Mouse (Mus musculus) MEL (cell line): ENCODE results near the gene Col9a2. TPM values are rescaled to one million over a fixed set of nuclear protein-coding genes. Genes with fewer than 3 reads are reported as not detected.

Experiments
- DNase-seq: peaks from one replicate; pipeline ENCODE4 v3.0.0; 2011; ENCODE audit warnings: low read depth, low spot score
- H3K27ac ChIP-seq: 2 replicates; pipeline ENCODE4 v1.5.1; 2012; ENCODE audit warnings: low read depth, mild to moderate bottlenecking, control low read depth, low read length, moderate library complexity; ENCODE audit not compliant: control insufficient read depth
- H3K27me3 ChIP-seq, 2 experiments: fragments of 150-350 bp in 1 of 2; sonication (generic) in 1 of 2; 2 replicates each; pipeline ENCODE4 v1.6.1; 2012; ENCODE audit warnings: low read length in 2 of 2, mild to moderate bottlenecking in 2 of 2, improper control_type of control experiment in 1 of 2, moderate library complexity in 1 of 2; ENCODE audit not compliant: insufficient read depth in 2 of 2, control insufficient read depth in 1 of 2
- H3K36me3 ChIP-seq, 2 experiments: 2 replicates each; pipeline ENCODE4 v1.6.1; 2012 to 2014; ENCODE audit warnings: low read length in 2 of 2, improper control_type of control experiment in 1 of 2, inconsistent platforms in 1 of 2, mild to moderate bottlenecking in 1 of 2; ENCODE audit not compliant: insufficient read depth in 2 of 2, control insufficient read depth in 1 of 2
- H3K4me1 ChIP-seq, 2 experiments: fragments of 150-350 bp in 1 of 2; sonication (generic) in 1 of 2; 2 replicates each; pipeline ENCODE4 v1.6.1; 2012; ENCODE audit warnings: low read length in 2 of 2, improper control_type of control experiment in 1 of 2, mild to moderate bottlenecking in 1 of 2; ENCODE audit not compliant: insufficient read depth in 2 of 2, control insufficient read depth in 1 of 2
- H3K4me3 ChIP-seq, 2 experiments: fragments of 150-350 bp in 1 of 2; sonication (generic) in 1 of 2; 2 replicates each; pipeline ENCODE4 v1.5.1; 2012; ENCODE audit warnings: low read depth in 2 of 2, low read length in 2 of 2, mild to moderate bottlenecking in 2 of 2, moderate library complexity in 2 of 2, control low read depth in 1 of 2, improper control_type of control experiment in 1 of 2; ENCODE audit not compliant: control insufficient read depth in 1 of 2, insufficient read depth in 1 of 2
- H3K79me2 ChIP-seq: 2 replicates; pipeline ENCODE4 v1.6.1; 2012; ENCODE audit warnings: mild to moderate bottlenecking, low read length, moderate library complexity; ENCODE audit not compliant: control insufficient read depth, poor library complexity, insufficient read depth
- H3K9ac ChIP-seq: 2 replicates; pipeline ENCODE4 v1.6.1; 2012; ENCODE audit warnings: low read depth, mild to moderate bottlenecking, control low read depth, low read length, moderate library complexity; ENCODE audit not compliant: control insufficient read depth, poor library complexity, severe bottlenecking
- H3K9me3 ChIP-seq: fragments of 150-350 bp; sonication (generic); replicated peaks from 2 replicates; pipeline ENCODE4 v1.6.1; 2012; ENCODE audit warnings: mild to moderate bottlenecking, low read length, improper control_type of control experiment, moderate library complexity; ENCODE audit not compliant: insufficient read depth
- BHLHE40 ChIP-seq: IDR thresholded peaks from 2 replicates; pipeline ENCODE4 v1.6.1; 2012; ENCODE audit warnings: low read depth, mild to moderate bottlenecking, inconsistent platforms, low read length, improper control_type of control experiment, borderline replicate concordance
- CHD2 ChIP-seq: IDR thresholded peaks from 2 replicates; pipeline ENCODE4 v1.6.1; 2011; ENCODE audit warnings: low read length, improper control_type of control experiment
- CTCF ChIP-seq, 3 experiments: IDR thresholded peaks in 2 of 3; conservative IDR thresholded peaks in 1 of 3; 2 replicates each; pipeline ENCODE4 v1.5.1; 2011 to 2012; ENCODE audit warnings: low read length in 3 of 3, low read depth in 2 of 3, mild to moderate bottlenecking in 2 of 3, improper control_type of control experiment in 1 of 3, inconsistent platforms in 1 of 3, mixed read lengths in 1 of 3, moderate library complexity in 1 of 3; ENCODE audit not compliant: control insufficient read depth in 1 of 3, insufficient read depth in 1 of 3, poor library complexity in 1 of 3, severe bottlenecking in 1 of 3
- E2F4 ChIP-seq: IDR thresholded peaks from 2 replicates; pipeline ENCODE4 v1.6.1; 2011; ENCODE audit warnings: low read depth, low read length, improper control_type of control experiment, borderline replicate concordance
- EP300 ChIP-seq, 2 experiments: IDR thresholded peaks; 2 replicates each; pipeline ENCODE4 v1.6.1; 2011; ENCODE audit warnings: improper control_type of control experiment in 2 of 2, low read length in 2 of 2, low read depth in 1 of 2, mild to moderate bottlenecking in 1 of 2
- ETS1 ChIP-seq: IDR thresholded peaks from 2 replicates; pipeline ENCODE4 v1.6.1; 2012; ENCODE audit warnings: low read depth, mild to moderate bottlenecking, inconsistent platforms, low read length, improper control_type of control experiment, moderate library complexity
- GABPA ChIP-seq: IDR thresholded peaks from 2 replicates; pipeline ENCODE4 v1.6.1; 2012; ENCODE audit warnings: low read depth, mild to moderate bottlenecking, inconsistent platforms, low read length, improper control_type of control experiment, moderate library complexity
- GATA1 ChIP-seq: IDR thresholded peaks from 2 replicates; pipeline ENCODE4 v1.6.1; 2011; ENCODE audit warnings: low read depth, low read length, improper control_type of control experiment
- KAT2A ChIP-seq: conservative IDR thresholded peaks from 2 replicates; pipeline ENCODE4 v1.6.1; 2012; ENCODE audit warnings: low read depth, low read length, improper control_type of control experiment, inconsistent platforms
- MAFK ChIP-seq: IDR thresholded peaks from 2 replicates; pipeline ENCODE4 v1.6.1; 2011; ENCODE audit warnings: low read depth, mild to moderate bottlenecking, low read length, improper control_type of control experiment, borderline replicate concordance
- MAZ ChIP-seq: IDR thresholded peaks from 2 replicates; pipeline ENCODE4 v1.6.1; 2012; ENCODE audit warnings: low read depth, mild to moderate bottlenecking, inconsistent platforms, low read length, improper control_type of control experiment
- MXI1 ChIP-seq: IDR thresholded peaks from 2 replicates; pipeline ENCODE4 v1.6.1; 2011; ENCODE audit warnings: mild to moderate bottlenecking, low read depth, low read length, improper control_type of control experiment
- MYC ChIP-seq: IDR thresholded peaks from 2 replicates; pipeline ENCODE4 v1.6.1; 2011; ENCODE audit warnings: low read depth, mild to moderate bottlenecking, low read length, improper control_type of control experiment, moderate library complexity
- NELFE ChIP-seq: IDR thresholded peaks from 2 replicates; pipeline ENCODE4 v1.6.1; 2011; ENCODE audit warnings: low read depth, low read length, improper control_type of control experiment
- NRF1 ChIP-seq: IDR thresholded peaks from 2 replicates; pipeline ENCODE4 v1.6.1; 2014; ENCODE audit warnings: low read depth, mild to moderate bottlenecking, inconsistent platforms, low read length, improper control_type of control experiment, moderate library complexity; ENCODE audit not compliant: poor library complexity, insufficient read depth, severe bottlenecking
- POLR2A ChIP-seq, 2 experiments: IDR thresholded peaks; 2 replicates each; pipeline ENCODE4 v1.6.1; 2011 to 2012; ENCODE audit warnings: low read length in 2 of 2, mild to moderate bottlenecking in 2 of 2, control low read depth in 1 of 2, improper control_type of control experiment in 1 of 2, low read depth in 1 of 2, moderate library complexity in 1 of 2; ENCODE audit not compliant: control insufficient read depth in 1 of 2, insufficient read depth in 1 of 2, poor library complexity in 1 of 2
- POLR2AphosphoS2 ChIP-seq: IDR thresholded peaks from 2 replicates; pipeline ENCODE4 v1.6.1; 2011; ENCODE audit warnings: low read length, improper control_type of control experiment
- POLR2AphosphoS5 ChIP-seq: IDR thresholded peaks from 2 replicates; pipeline ENCODE4 v1.6.1; 2012; ENCODE audit warnings: low read depth, borderline replicate concordance, mild to moderate bottlenecking, inconsistent platforms, low read length, moderate library complexity, mixed read lengths
- RCOR1 ChIP-seq: IDR thresholded peaks from 2 replicates; pipeline ENCODE4 v1.6.1; 2012; ENCODE audit warnings: low read depth, mild to moderate bottlenecking, inconsistent platforms, low read length, improper control_type of control experiment
- SIN3A ChIP-seq: IDR thresholded peaks from 2 replicates; pipeline ENCODE4 v1.6.1; 2012; ENCODE audit warnings: low read length, improper control_type of control experiment, inconsistent platforms
- SMC3 ChIP-seq: IDR thresholded peaks from 2 replicates; pipeline ENCODE4 v1.6.1; 2011; ENCODE audit warnings: low read depth, low read length, improper control_type of control experiment
- TAL1 ChIP-seq: IDR thresholded peaks from 2 replicates; pipeline ENCODE4 v1.6.1; 2012; ENCODE audit warnings: mild to moderate bottlenecking, inconsistent platforms, low read length, moderate library complexity, mixed read lengths
- TCF12 ChIP-seq: IDR thresholded peaks from 2 replicates; pipeline ENCODE4 v1.6.1; 2014; ENCODE audit warnings: low read depth, mild to moderate bottlenecking, inconsistent platforms, low read length, improper control_type of control experiment, moderate library complexity
- UBTF ChIP-seq: IDR thresholded peaks from 2 replicates; pipeline ENCODE4 v1.6.1; 2012; ENCODE audit warnings: low read depth, mild to moderate bottlenecking, inconsistent platforms, low read length, improper control_type of control experiment, moderate library complexity, borderline replicate concordance; ENCODE audit not compliant: insufficient read depth
- USF1 ChIP-seq: IDR thresholded peaks from 2 replicates; pipeline ENCODE4 v1.6.1; 2014; ENCODE audit warnings: low read depth, mild to moderate bottlenecking, inconsistent platforms, low read length, improper control_type of control experiment, moderate library complexity
- USF2 ChIP-seq, 2 experiments: IDR thresholded peaks; 2 replicates each; pipeline ENCODE4 v1.6.1; 2011 to 2012; ENCODE audit warnings: improper control_type of control experiment in 2 of 2, low read length in 2 of 2, borderline replicate concordance in 1 of 2, inconsistent platforms in 1 of 2, low read depth in 1 of 2, mild to moderate bottlenecking in 1 of 2; ENCODE audit not compliant: insufficient read depth in 1 of 2
- ZC3H11A ChIP-seq: IDR thresholded peaks from 2 replicates; pipeline ENCODE4 v1.6.1; 2012; ENCODE audit warnings: low read depth, mild to moderate bottlenecking, inconsistent platforms, low read length, improper control_type of control experiment
- ZNF384 ChIP-seq: IDR thresholded peaks from 2 replicates; pipeline ENCODE4 v1.6.1; 2012; ENCODE audit warnings: low read depth, mild to moderate bottlenecking, inconsistent platforms, low read length, improper control_type of control experiment
- polyA plus RNA-seq, 2 experiments: library from polyadenylated mRNA; stranded (reverse) in 1 of 2; unstranded in 1 of 2; fragments of >175 nt in 1 of 2; fragments of >200 nt in 1 of 2; gene quantifications; 2 replicates each; pipeline versions ENCODE4 v1.2.1 to v1.2.4; 2012; ENCODE audit warnings: low replicate concordance in 2 of 2, low read depth in 1 of 2; ENCODE audit not compliant: insufficient read length in 2 of 2, insufficient read depth in 1 of 2, missing spikeins in 1 of 2
- total RNA-seq: library from RNA; depleted of rRNA; stranded (reverse); fragments of 300-350 nt; gene quantifications from 2 replicates; pipeline ENCODE4 v1.2.3, GENCODE M21; 2012

Gene Col9a2
- total and polyA plus RNA-seq, 3 experiments, result 0.12 TPM; not detected in 2

DNA sequence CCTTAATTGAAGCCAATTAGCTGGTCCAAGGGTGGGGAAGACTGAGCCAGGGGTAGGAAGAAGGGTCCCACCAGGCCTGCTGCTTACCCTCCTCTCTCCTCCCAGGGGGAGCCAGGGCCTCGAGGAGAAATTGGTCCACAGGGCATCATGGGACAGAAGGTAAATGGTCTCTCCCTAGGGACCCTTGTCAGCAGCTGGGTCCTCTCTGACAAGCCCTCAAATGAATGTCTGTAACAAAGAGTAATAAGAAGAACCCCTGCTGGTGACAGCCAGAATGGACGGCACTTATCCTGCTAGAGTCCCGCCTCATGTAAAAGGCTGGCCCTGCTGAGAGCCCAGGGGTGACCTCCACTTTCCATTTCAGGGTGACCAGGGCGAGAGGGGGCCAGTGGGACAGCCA is 12.7 kb downstream of the Col9a2 start:
- no peaks in the 10 kb centered on the region for H3K79me2 ChIP-seq
- H3K27ac ChIP-seq, result no peak overlapping the region
- H3K9me3 ChIP-seq, result no peaks in the 10 kb centered on the region
- DNase-seq, result no peak
- TF ChIP-seq GATA1 (no peak), USF2 (IDR thresholded peaks at IDR 0.05; ENCODE audit: borderline replicate concordance in 1 of 2, insufficient read depth in 1 of 2, low read depth in 1 of 2, low read length in 2 of 2) (no peak), USF1 (no peak), GABPA (no peak), ZNF384 (no peak), E2F4 (no peak), ZC3H11A (no peak), SMC3 (no peak), CHD2 (no peak), POLR2AphosphoS5 (no peak), MAFK (no peak), NRF1 (no peak), UBTF (no peak), RCOR1 (no peak), TAL1 (no peak), EP300 (IDR thresholded peaks at IDR 0.05; ENCODE audit: low read depth in 1 of 2, low read length in 2 of 2) (no peak), POLR2AphosphoS2 (no peak)
- TF ChIP-seq, all 39 proteins: peak for 0
- Histone ChIP-seq H3K36me3 (no peaks in the 10 kb centered on the region), H3K4me3 (no peak overlapping the region), H3K9ac (no peak overlapping the region), H3K4me1 (no peaks in the 10 kb centered on the region), H3K27me3 (peaks cover 0 to 3% of the 10 kb centered on the region in 2 experiments; a peak in 2 of 4 replicates)

DNA sequence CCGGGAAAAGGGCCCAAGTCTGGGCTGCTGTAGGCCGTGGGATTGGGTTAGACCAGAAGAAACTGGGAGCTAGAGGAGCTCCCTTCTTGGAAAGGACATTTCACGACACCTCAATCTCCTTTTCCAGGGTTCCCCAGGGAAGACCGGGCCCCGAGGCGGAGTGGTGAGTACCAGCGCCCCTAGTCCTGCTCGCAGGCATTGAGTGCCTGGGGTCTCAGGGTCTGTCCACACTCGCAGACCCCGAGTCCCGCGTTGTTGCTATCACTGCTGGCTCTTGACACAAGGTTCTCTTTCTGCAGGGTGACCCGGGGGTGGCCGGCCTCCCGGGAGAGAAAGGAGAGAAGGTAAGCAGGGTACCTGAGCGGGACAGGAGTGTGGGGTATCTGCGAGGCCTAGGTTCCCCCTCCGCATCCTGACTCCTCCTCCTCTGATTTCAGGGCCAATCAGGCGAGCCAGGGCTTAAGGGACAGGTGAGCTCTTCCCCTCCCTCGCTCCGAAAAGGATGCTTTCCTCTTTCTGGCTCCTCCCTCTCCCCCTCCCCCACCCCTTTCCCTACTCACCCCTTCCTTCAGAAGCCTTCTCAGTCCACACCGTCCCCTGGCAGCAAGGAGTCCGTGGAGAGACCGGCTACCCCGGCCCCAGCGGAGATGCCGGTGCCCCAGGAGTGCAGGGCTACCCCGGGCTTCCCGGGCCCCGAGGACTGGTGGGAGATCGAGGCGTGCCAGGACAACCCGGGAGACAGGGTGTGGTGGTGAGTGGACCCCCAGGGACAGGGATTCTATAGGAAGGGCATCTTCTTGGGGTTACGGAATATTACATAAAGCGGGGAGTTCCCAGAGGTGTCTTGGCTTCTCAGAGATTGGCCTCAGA is 13.5 kb downstream of the Col9a2 start:
- no peaks in the 10 kb centered on the region for H3K36me3 ChIP-seq
- no peaks in the 10 kb centered on the region for H3K4me1 ChIP-seq
- no peaks in the 10 kb centered on the region for H3K79me2 ChIP-seq
- no peak overlapping the region for H3K27ac ChIP-seq
- H3K4me3 ChIP-seq, result no peak overlapping the region
- TF ChIP-seq SIN3A, result no peak
- TF ChIP-seq SMC3, result no peak
- no peak for TF ChIP-seq BHLHE40
- no peak for TF ChIP-seq NELFE
- no peak for TF ChIP-seq MAZ
- TF ChIP-seq TCF12, result no peak
- no peak for TF ChIP-seq MXI1
- no peak for TF ChIP-seq KAT2A
- no peak for TF ChIP-seq ETS1
- no peak for TF ChIP-seq ZC3H11A
- TF ChIP-seq MYC, result no peak
- no peak for TF ChIP-seq POLR2A (IDR thresholded peaks at IDR 0.05; ENCODE audit: control insufficient read depth in 1 of 2, insufficient read depth in 1 of 2, low read depth in 1 of 2, low read length in 2 of 2, poor library complexity in 1 of 2)
- no peak for TF ChIP-seq CTCF (IDR thresholded peaks at IDR 0.05 in 2 of 3, conservative IDR thresholded peaks at IDR 0.05 in 1 of 3; ENCODE audit: control insufficient read depth in 1 of 3, insufficient read depth in 1 of 3, low read depth in 2 of 3, low read length in 3 of 3, poor library complexity in 1 of 3, severe bottlenecking in 1 of 3)
- no peak overlapping the region for H3K9ac ChIP-seq
- H3K9me3 ChIP-seq, result no peaks in the 10 kb centered on the region
- no peak for DNase-seq
- H3K27me3 ChIP-seq, result no peaks in the 10 kb centered on the region; a peak in 2 of 4 replicates
